Mouse (Mus musculus): ENCODE measurements at regions not wholly inside any gene's neighbourhood (a gene's known extent, or its start where the extent isn't known, plus 50 kb on each side); places are given as distances from the start of the nearest gene placed in this dataset.

DNA sequence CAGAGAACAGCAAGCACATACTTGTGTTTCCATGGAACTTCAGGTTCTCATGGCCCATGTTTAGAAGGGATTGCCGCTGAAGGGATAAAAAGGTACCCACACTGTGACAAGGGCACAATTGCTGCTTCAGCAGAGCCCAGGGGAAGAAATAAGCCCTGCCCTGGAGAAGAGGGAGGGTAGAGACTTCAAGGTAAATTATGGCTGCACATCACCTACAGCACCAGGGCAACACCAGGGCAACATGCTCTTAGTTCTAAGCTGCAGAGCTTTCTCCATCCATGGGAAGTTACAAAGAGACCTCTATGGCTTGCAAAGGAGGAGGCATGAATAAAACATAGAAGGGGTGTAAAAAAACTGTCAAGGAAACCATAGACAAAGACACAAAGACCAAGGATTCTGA is 1273.8 kb downstream of the Defb40 start:
- TF ChIP-seq CTCF (IDR thresholded peaks at IDR 0.05; ENCODE audit: control insufficient read depth, insufficient read depth, insufficient replicate concordance, low read depth, low read length) (no peak), POLR2A (IDR thresholded peaks at IDR 0.05; ENCODE audit: control insufficient read depth, low read depth, low read length) (no peak)
